Mouse (Mus musculus) lung, postnatal 0 days (tissue): ENCODE data around the gene Ddx19b. TPM values are rescaled to one million over a fixed set of nuclear protein-coding genes. Genes with fewer than 3 reads are reported as not detected.

Experiments used
- ATAC-seq: fragments of 200-750 bp; cut with Nextera tagmentation; 2 replicates; pipeline ENCODE4 v1.8.0; 2017; ENCODE audit warnings: moderate library complexity
- DNase-seq: peaks from one replicate; pipeline ENCODE4 v3.0.0-alpha.2; 2016; ENCODE audit warnings: low spot score
- H3K27ac ChIP-seq: fragments of 300-500 bp; sonication (generic); 2 replicates; pipeline ENCODE4 v1.5.1; 2014; ENCODE audit warnings: antibody characterized with exemption, mild to moderate bottlenecking, low read length, mixed read lengths
- H3K27me3 ChIP-seq: fragments of 300-500 bp; sonication (generic); replicated peaks from 2 replicates; pipeline ENCODE4 v1.6.1; 2014; ENCODE audit warnings: low read length, mixed read lengths; ENCODE audit not compliant: insufficient read depth
- H3K36me3 ChIP-seq: fragments of 300-500 bp; sonication (generic); 2 replicates; pipeline ENCODE4 v1.6.1; 2014; ENCODE audit warnings: low read length, mixed read lengths; ENCODE audit not compliant: insufficient read depth
- H3K4me1 ChIP-seq: fragments of 300-500 bp; sonication (generic); 2 replicates; pipeline ENCODE4 v1.6.1; 2014; ENCODE audit warnings: antibody characterized with exemption, low read depth, low read length, mixed read lengths; ENCODE audit not compliant: insufficient read depth
- H3K4me2 ChIP-seq: fragments of 300-500 bp; sonication (generic); replicated peaks from 2 replicates; pipeline ENCODE4 v1.6.1; 2014; ENCODE audit warnings: low read depth, mild to moderate bottlenecking, low read length, moderate library complexity, mixed read lengths
- H3K4me3 ChIP-seq: fragments of 300-500 bp; sonication (generic); 2 replicates; pipeline ENCODE4 v1.5.1; 2014; ENCODE audit warnings: low read depth, low read length
- H3K9ac ChIP-seq: fragments of 300-500 bp; sonication (generic); replicated peaks from 2 replicates; pipeline ENCODE4 v1.6.1; 2014; ENCODE audit warnings: low read depth, mild to moderate bottlenecking
- H3K9me3 ChIP-seq: fragments of 300-500 bp; sonication (generic); 2 replicates; pipeline ENCODE4 v1.6.1; 2016; ENCODE audit warnings: low read length, mixed read lengths
- CTCF ChIP-seq: IDR thresholded peaks from 2 replicates; pipeline ENCODE4 v1.5.1; 2016; ENCODE audit warnings: antibody characterized with exemption, mild to moderate bottlenecking
- EP300 ChIP-seq: IDR thresholded peaks from 2 replicates; pipeline ENCODE4 v1.6.1; 2016; ENCODE audit warnings: antibody characterized with exemption, mild to moderate bottlenecking, control low read depth
- WGBS: fragments of 180-500 bp; shearing (Covaris S2); extraction: QIAGEN DNeasy Blood & Tissue Kit; methylation state at CpG from one replicate; pipeline ENCODE4 v1.1.7; 2014; 5-methylcytosine and 5-hydroxymethylcytosine counted together
- polyA plus RNA-seq: library from polyadenylated mRNA; unstranded; fragments of >200 nt; fragmentation: Nextera tagmentation; extraction: Ambion mirVana; gene quantifications from 2 replicates; pipeline ENCODE4 v1.2.1, GENCODE M21; 2015

The Ddx19b gene
- polyA plus RNA-seq, 1 experiment from 2014 or later = 3.4 TPM

GRCm38 (mm10) chr8:111062893-111063292 lies 31.3 kb upstream of the Ddx19b start:
- WGBS = 52% methylated on average over 2 of the region's 2 CpGs
- Histone ChIP-seq H3K4me2 (peak overlapping the region; percentile 74), H3K4me3 (0 out of 2 replicates have a peak overlapping the region, but pooled peaks have one; percentile 57), H3K27ac (no peak overlapping the region), H3K9me3 (no peaks in the 10 kb centered on the region), H3K9ac (no peak overlapping the region), H3K27me3 (no peaks in the 10 kb centered on the region), H3K36me3 (no peaks in the 10 kb centered on the region), H3K4me1 (no peaks in the 10 kb centered on the region)
- DNase-seq = no peak
- no peak for ATAC-seq
- TF ChIP-seq EP300 = no peak
- no peak for TF ChIP-seq CTCF

- WGBS = 1% methylated on average over 27 of the region's 27 CpGs
- no peak overlapping the region; the same call in 1 of the 2 replicates for H3K9ac ChIP-seq
- no peak overlapping the region for H3K27ac ChIP-seq
- H3K4me1 ChIP-seq = peaks cover 4% of the 10 kb centered on the region; the same call in 1 of the 2 replicates
- H3K4me3 ChIP-seq = peak overlapping the region; percentile 57
- peak overlapping the region; percentile 74 for H3K4me2 ChIP-seq
- H3K9me3 ChIP-seq = no peaks in the 10 kb centered on the region
- H3K36me3 ChIP-seq = no peaks in the 10 kb centered on the region
- peak; percentile 83 for ATAC-seq
- H3K27me3 ChIP-seq = no peaks in the 10 kb centered on the region
- DNase-seq = peak; percentile 82
- TF ChIP-seq CTCF = no peak
- no peak for TF ChIP-seq EP300
Measured at GRCm38 (mm10) chr8:111062072-111062757, 30.7 kb upstream of the Ddx19b start.

GRCm38 (mm10) chr8:111061688-111062071 lies 30.1 kb upstream of the Ddx19b start:
- no peak for ATAC-seq
- no peak overlapping the region; the same call in 1 of the 2 replicates for H3K9ac ChIP-seq
- H3K9me3 ChIP-seq = no peaks in the 10 kb centered on the region
- H3K4me1 ChIP-seq = peaks cover 8% of the 10 kb centered on the region; the same call in 1 of the 2 replicates
- DNase-seq = no peak
- no peaks in the 10 kb centered on the region for H3K36me3 ChIP-seq
- no peaks in the 10 kb centered on the region for H3K27me3 ChIP-seq
- peak overlapping the region; percentile 57 for H3K4me3 ChIP-seq
- H3K4me2 ChIP-seq = peak overlapping the region; percentile 74
- 1% methylated on average over 14 of the region's 14 CpGs for WGBS
- H3K27ac ChIP-seq = no peak overlapping the region
- no peak for TF ChIP-seq EP300
- no peak for TF ChIP-seq CTCF

DNA sequence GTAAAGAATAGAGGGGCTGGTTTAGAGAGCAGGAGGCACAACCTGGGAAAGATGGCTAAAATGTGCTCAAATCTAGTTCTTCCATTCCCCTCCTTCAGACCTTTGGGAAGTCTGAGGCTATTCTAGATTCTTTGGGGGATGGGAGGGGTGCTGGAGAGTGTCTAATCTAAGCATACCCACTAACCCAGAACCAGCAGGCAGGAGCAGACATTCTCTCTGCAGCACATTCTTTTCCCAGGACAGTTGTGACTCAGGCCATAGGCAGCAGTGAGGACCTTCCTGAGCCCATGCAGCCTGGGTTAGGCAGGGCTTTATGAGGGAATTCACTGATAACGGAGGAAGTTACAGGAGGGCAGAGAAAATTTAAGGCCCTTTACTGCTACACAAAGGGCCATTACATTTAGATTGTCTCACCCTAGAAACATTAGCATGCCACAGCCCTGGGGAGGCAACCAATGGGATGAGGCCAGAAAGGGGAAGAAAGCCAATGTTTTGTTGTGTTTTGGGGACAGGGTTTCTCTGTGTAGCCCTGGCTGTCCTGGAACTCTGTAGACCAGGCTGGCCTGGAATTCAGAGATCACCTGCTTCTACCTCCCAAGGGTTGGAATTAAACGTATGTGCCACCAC lies 27.5 kb upstream of the Ddx19b start:
- WGBS = 79% methylated on average over 2 of the region's 2 CpGs
- TF ChIP-seq EP300 (no peak), CTCF (no peak)
- Histone ChIP-seq H3K4me3 (no peak overlapping the region), H3K9me3 (no peaks in the 10 kb centered on the region), H3K9ac (no peak overlapping the region), H3K27me3 (no peaks in the 10 kb centered on the region), H3K36me3 (peaks cover 13% of the 10 kb centered on the region; the same call in 1 of the 2 replicates), H3K27ac (no peak overlapping the region), H3K4me2 (no peak overlapping the region), H3K4me1 (peaks cover 8% of the 10 kb centered on the region; the same call in 1 of the 2 replicates)
- ATAC-seq (no peak), DNase-seq (no peak)

GRCm38 (mm10) chr8:111056691-111057293 lies 25.2 kb upstream of the Ddx19b start:
- Histone ChIP-seq H3K4me1 (peaks cover 8% of the 10 kb centered on the region; the same call in 1 of the 2 replicates), H3K27ac (peak overlapping the region; percentile 48), H3K9me3 (no peaks in the 10 kb centered on the region), H3K9ac (peak overlapping the region; percentile 48), H3K36me3 (peaks cover 35% of the 10 kb centered on the region), H3K27me3 (no peaks in the 10 kb centered on the region), H3K4me3 (peak overlapping the region; percentile 96), H3K4me2 (peak overlapping the region; percentile 99)
- peak; percentile 68 for ATAC-seq
- WGBS = under 1% methylated on average over 48 of the region's 63 CpGs
- TF ChIP-seq EP300 = no peak
- no peak for TF ChIP-seq CTCF
- DNase-seq = peak; percentile 45

DNA sequence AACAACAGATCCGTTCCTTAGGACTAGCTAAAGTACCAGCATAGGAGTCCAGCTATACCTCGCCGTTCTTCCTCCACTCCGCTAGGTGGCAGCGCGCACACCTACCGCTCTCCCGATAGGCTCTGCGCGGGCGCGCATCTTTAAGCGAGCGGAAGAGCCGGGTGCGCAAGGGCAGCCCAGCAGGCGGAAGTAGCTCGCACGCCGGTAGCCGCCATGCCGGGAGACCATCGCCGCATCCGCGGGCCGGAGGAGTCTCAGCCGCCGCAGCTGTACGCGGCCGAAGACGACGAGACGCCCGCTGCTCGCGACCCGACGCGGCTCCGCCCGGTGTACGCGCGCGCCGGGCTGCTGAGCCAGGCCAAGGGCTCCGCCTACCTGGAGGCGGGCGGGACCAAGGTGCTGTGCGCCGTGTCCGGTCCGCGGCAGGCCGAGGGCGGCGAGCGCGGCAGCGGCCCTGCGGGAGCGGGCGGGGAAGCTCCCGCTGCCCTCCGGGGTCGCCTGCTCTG lies 24.7 kb upstream of the Ddx19b start, which contains the start of gene Exosc6:
Gene Exosc6 (plus strand): TSS at position 182 of the 506 bp plus-strand sequence.
- Histone ChIP-seq H3K9me3 (no peaks in the 10 kb centered on the region), H3K36me3 (peaks cover 35% of the 10 kb centered on the region), H3K9ac (peak within 1 kb of the TSS; percentile 48), H3K4me2 (peak within 1 kb of the TSS; percentile 99), H3K27ac (peak within 1 kb of the TSS; percentile 48), H3K4me3 (peak within 1 kb of the TSS; percentile 96), H3K4me1 (peaks cover 8% of the 10 kb centered on the region; the same call in 1 of the 2 replicates), H3K27me3 (no peaks in the 10 kb centered on the region)
- peak; percentile 98 for TF ChIP-seq CTCF
- TF ChIP-seq EP300 = no peak
- DNase-seq = peak; percentile 96
- ATAC-seq = peak; percentile 97
- WGBS = under 1% methylated on average over 52 of the region's 68 CpGs
